Mouse (Mus musculus) E14TG2a.4 (cell line): ENCODE results near the gene Pnpla3.

Source experiments
- CTCF ChIP-seq: conservative IDR thresholded peaks from 2 replicates; pipeline ENCODE4 v1.5.1; 2014; ENCODE audit warnings: low read length
- NANOG ChIP-seq: IDR thresholded peaks from 2 replicates; pipeline ENCODE4 v1.6.1; 2014; ENCODE audit warnings: borderline replicate concordance, low read length, mixed read lengths

- TF ChIP-seq CTCF (no peak), NANOG (no peak)
Observed at GRCm38 (mm10) chr15:84156158-84156557, 11.5 kb upstream of the Pnpla3 start.
